Mouse (Mus musculus): ENCODE measurements around the gene Nub1.

Gene Nub1

GRCm38 (mm10) chr5:24696704-24697103 is 11.4 kb downstream of the Nub1 start:
- DNase-seq (ENCODE audit: low read depth, low spot score), result no peak

- no peak for DNase-seq (ENCODE audit: low read depth, low spot score)
Observed at GRCm38 (mm10) chr5:24701271-24701670, 15.9 kb downstream of the Nub1 start.

- no peak for DNase-seq (ENCODE audit: low read depth, low spot score)
Observed at GRCm38 (mm10) chr5:24704615-24705014, 19.3 kb downstream of the Nub1 start.

GRCm38 (mm10) chr5:24709962-24710361 is 24.6 kb downstream of the Nub1 start:
- DNase-seq (ENCODE audit: low read depth, low spot score), result no peak

GRCm38 (mm10) chr5:24711615-24712014 is 26.3 kb downstream of the Nub1 start:
- DNase-seq (ENCODE audit: low read depth, low spot score), result no peak

- DNase-seq (ENCODE audit: low read depth, low spot score), result no peak
Observed at GRCm38 (mm10) chr5:24713199-24713598, 27.9 kb downstream of the Nub1 start.

GRCm38 (mm10) chr5:24713987-24714386 is 28.7 kb downstream of the Nub1 start:
- DNase-seq (ENCODE audit: low read depth, low spot score), result no peak

- no peak for DNase-seq (ENCODE audit: low read depth, low spot score)
Observed at GRCm38 (mm10) chr5:24718076-24718475, 32.7 kb downstream of the Nub1 start.

GRCm38 (mm10) chr5:24719852-24720251 is 34.5 kb downstream of the Nub1 start:
- no peak for DNase-seq (ENCODE audit: low read depth, low spot score)

- DNase-seq (ENCODE audit: low read depth, low spot score), result no peak
Observed at GRCm38 (mm10) chr5:24723527-24724269, 38.4 kb downstream of the Nub1 start.

GRCm38 (mm10) chr5:24724270-24724634 is 38.9 kb downstream of the Nub1 start:
- DNase-seq (ENCODE audit: low read depth, low spot score), result no peak

- DNase-seq (ENCODE audit: low read depth, low spot score), result no peak
Observed at GRCm38 (mm10) chr5:24724805-24725204, 39.5 kb downstream of the Nub1 start.

GRCm38 (mm10) chr5:24725897-24726296 is 40.6 kb downstream of the Nub1 start:
- DNase-seq (ENCODE audit: low read depth, low spot score), result no peak

- no peak for DNase-seq (ENCODE audit: low read depth, low spot score)
Observed at GRCm38 (mm10) chr5:24726901-24727836, 41.8 kb downstream of the Nub1 start.

GRCm38 (mm10) chr5:24729797-24730487 is 44.6 kb downstream of the Nub1 start:
- no peak for DNase-seq (ENCODE audit: low read depth, low spot score)

GRCm38 (mm10) chr5:24730488-24730871 is 45.1 kb downstream of the Nub1 start, which contains the start of gene Wdr86:
Gene Wdr86 (minus strand): TSS chr5:24730727.
- no peak for DNase-seq (ENCODE audit: low read depth, low spot score)

GRCm38 (mm10) chr5:24730986-24731385 is 45.7 kb downstream of the Nub1 start:
- no peak for DNase-seq (ENCODE audit: low read depth, low spot score)

GRCm38 (mm10) chr5:24733134-24733533 is 47.8 kb downstream of the Nub1 start:
- no peak for DNase-seq (ENCODE audit: low read depth, low spot score)

GRCm38 (mm10) chr5:24733771-24734426 is 48.6 kb downstream of the Nub1 start:
- no peak for DNase-seq (ENCODE audit: low read depth, low spot score)

- no peak for DNase-seq (ENCODE audit: low read depth, low spot score)
Observed at GRCm38 (mm10) chr5:24737595-24737994, 52.3 kb downstream of the Nub1 start.

GRCm38 (mm10) chr5:24738517-24738916 is 53.2 kb downstream of the Nub1 start:
- DNase-seq (ENCODE audit: low read depth, low spot score), result no peak
